Mouse (Mus musculus) left cerebral cortex, postnatal 10 days (tissue): ENCODE data around the gene Smim4. TPM values are rescaled to one million over a fixed set of nuclear protein-coding genes. Genes with fewer than 3 reads are reported as not detected.

Experiments used
- DNase-seq, 2 experiments: peaks; one replicate each; pipeline ENCODE4 v3.0.0; 2021 to 2022; ENCODE audit warnings: low spot score in 2 of 2, mixed read lengths in 1 of 2; ENCODE audit errors: extremely low spot score in 1 of 2
- intact Hi-C: fragments of 180-260 bp; cut with DNase I; formaldehyde crosslinking; loops from one replicate; pipeline ENCODE4 v1.15.1; 2025
- total RNA-seq, 2 experiments: library from RNA; stranded (reverse); gene quantifications; 2 replicates each; pipeline ENCODE4 v1.2.3; 2021

Gene Smim4
- total RNA-seq, 2 experiments from 2014 or later = 22.9 to 24.9 TPM

- intact Hi-C loops = loop anchor here (10.0 kb wide), 1 partner anchor 139 kb away; no protein-coding TSS in a partner anchor
- no peak for DNase-seq
These were observed 82.9 kb downstream of the Smim4 start for GRCm38 (mm10) chr14:31045817-31046216.

GRCm38 (mm10) chr14:31045296-31045695 is 83.5 kb downstream of the Smim4 start:
- no peak for DNase-seq
- intact Hi-C loops = loop anchor here (10.0 kb wide), 1 partner anchor 140 kb away; no protein-coding TSS in a partner anchor

Other genes starting within 250 kb of the Smim4 start
- gene Mustn1, start 249.8 kb downstream of the Smim4 start, total RNA-seq = 1 to 10 TPM; 2.2 to 2.8 TPM
- under 1 TPM in 1 of 2 experiments, not detected in 1; 0.32 TPM for gene Itih4, start 242.5 kb downstream of the Smim4 start, total RNA-seq
- 1 to 10 TPM; 6.3 to 7.6 TPM for gene Itih3, start 205.2 kb downstream of the Smim4 start, total RNA-seq
- gene Itih1, start 185.7 kb downstream of the Smim4 start, total RNA-seq = not detected
- gene Nek4, start 177.6 kb downstream of the Smim4 start, total RNA-seq = 10 to 100 TPM; 12.8 to 14.4 TPM
- gene Glt8d1, start 127.6 kb downstream of the Smim4 start, total RNA-seq = 10 to 100 TPM; 33.9 to 37.1 TPM
- 100 to 1,000 TPM; 176 to 187 TPM for gene Spcs1, start 127.3 kb downstream of the Smim4 start, total RNA-seq
- gene Pbrm1, start 109.8 kb downstream of the Smim4 start, total RNA-seq = 10 to 100 TPM; 66.7 to 72.3 TPM
- gene Gnl3, start 109.8 kb downstream of the Smim4 start, total RNA-seq = 10 to 100 TPM; 46.0 to 60.3 TPM
- 1 to 10 TPM; 6.6 to 8.5 TPM for gene Nt5dc2, start 2.1 kb upstream of the Smim4 start, total RNA-seq
- gene Stab1, start 39.7 kb upstream of the Smim4 start, total RNA-seq = 10 to 100 TPM; 24.3 to 29.6 TPM
- gene Tnnc1, start 79.4 kb upstream of the Smim4 start, total RNA-seq = 1 to 10 TPM; 2.9 to 3.7 TPM
- gene Nisch, start 88.0 kb upstream of the Smim4 start, total RNA-seq = 100 to 1,000 TPM; 412 to 432 TPM
- 1 to 10 TPM; 3.6 to 4.4 TPM for gene Sema3g, start 88.9 kb upstream of the Smim4 start, total RNA-seq
- gene Phf7, start 122.4 kb upstream of the Smim4 start, total RNA-seq = 1 to 10 TPM; 5.0 to 5.3 TPM
- gene Bap1, start 122.5 kb upstream of the Smim4 start, total RNA-seq = 100 to 1,000 TPM; 125 to 130 TPM
- 1 to 10 TPM; 1.4 to 2.1 TPM for gene Dnah1, start 194.9 kb upstream of the Smim4 start, total RNA-seq
- gene Capn7, start 207.7 kb upstream of the Smim4 start, total RNA-seq = 10 to 100 TPM; 38.9 to 39.3 TPM